Mouse (Mus musculus): ENCODE data around the gene Stxbp1.
A peak's percentile ranks its signal among the peaks of the same experiment; 100 is the strongest.

Stxbp1 gene

GRCm38 (mm10) chr2:32839261-32839660, 7.8 kb downstream of the Stxbp1 start:
- no peak for DNase-seq (ENCODE audit: low spot score in 2 of 2)

- no peak for DNase-seq (ENCODE audit: low spot score in 2 of 2)
Observed at GRCm38 (mm10) chr2:32838147-32838884, 8.7 kb downstream of the Stxbp1 start.

- DNase-seq (ENCODE audit: low spot score in 2 of 2) = no peak
Observed at GRCm38 (mm10) chr2:32835588-32835987, 11.5 kb downstream of the Stxbp1 start.

- peak in 1 of 2 experiments; percentile 11 for DNase-seq (ENCODE audit: low spot score in 2 of 2)
Observed at GRCm38 (mm10) chr2:32834496-32834895, 12.5 kb downstream of the Stxbp1 start.

- no peak for DNase-seq (ENCODE audit: low spot score in 2 of 2)
Observed at GRCm38 (mm10) chr2:32828979-32829676, 17.9 kb downstream of the Stxbp1 start.

- DNase-seq (ENCODE audit: low spot score in 2 of 2) = no peak
Observed at GRCm38 (mm10) chr2:32825796-32826195, 21.2 kb downstream of the Stxbp1 start.

- no peak for DNase-seq (ENCODE audit: low spot score in 2 of 2)
Observed at GRCm38 (mm10) chr2:32824778-32825177, 22.3 kb downstream of the Stxbp1 start.

- DNase-seq (ENCODE audit: low spot score in 2 of 2) = no peak
Observed at GRCm38 (mm10) chr2:32824181-32824580, 22.9 kb downstream of the Stxbp1 start.

GRCm38 (mm10) chr2:32823579-32824154, 23.4 kb downstream of the Stxbp1 start:
- peak in 1 of 2 experiments; percentile 13 for DNase-seq (ENCODE audit: low spot score in 2 of 2)

- no peak for DNase-seq (ENCODE audit: low spot score in 2 of 2)
Observed at GRCm38 (mm10) chr2:32823153-32823552, 23.9 kb downstream of the Stxbp1 start.

GRCm38 (mm10) chr2:32822643-32823042, 24.4 kb downstream of the Stxbp1 start:
- DNase-seq (ENCODE audit: low spot score in 2 of 2) = no peak

GRCm38 (mm10) chr2:32821041-32821802, 25.8 kb downstream of the Stxbp1 start:
- peak in 1 of 2 experiments; percentile 48 for DNase-seq (ENCODE audit: low spot score in 2 of 2)

GRCm38 (mm10) chr2:32818208-32818607, 28.8 kb downstream of the Stxbp1 start:
- DNase-seq (ENCODE audit: low spot score in 2 of 2) = no peak

- DNase-seq (ENCODE audit: low spot score in 2 of 2) = no peak
Observed at GRCm38 (mm10) chr2:32817589-32817988, 29.5 kb downstream of the Stxbp1 start.

GRCm38 (mm10) chr2:32816946-32817581, 30.0 kb downstream of the Stxbp1 start:
- no peak for DNase-seq (ENCODE audit: low spot score in 2 of 2)

- no peak for DNase-seq (ENCODE audit: low spot score in 2 of 2)
Observed at GRCm38 (mm10) chr2:32816497-32816896, 30.5 kb downstream of the Stxbp1 start.

- DNase-seq (ENCODE audit: low spot score in 2 of 2) = no peak
Observed at GRCm38 (mm10) chr2:32811959-32812358, 35.1 kb downstream of the Stxbp1 start.

GRCm38 (mm10) chr2:32808816-32809566, 38.1 kb downstream of the Stxbp1 start:
- no peak for DNase-seq (ENCODE audit: low spot score in 2 of 2)

- no peak for DNase-seq (ENCODE audit: low spot score in 2 of 2)
Observed at GRCm38 (mm10) chr2:32798251-32798962, 48.6 kb downstream of the Stxbp1 start.

GRCm38 (mm10) chr2:32795748-32796418, 51.2 kb downstream of the Stxbp1 start:
- no peak for DNase-seq (ENCODE audit: low spot score in 2 of 2)
